Mouse (Mus musculus): Measurements from ENCODE around the gene Eea1.
"Not testable (repeated sequence)": the region's sequence is repeated elsewhere in the genome, so short reads cannot be mapped to it uniquely, and the experiment has no call there.

DNA sequence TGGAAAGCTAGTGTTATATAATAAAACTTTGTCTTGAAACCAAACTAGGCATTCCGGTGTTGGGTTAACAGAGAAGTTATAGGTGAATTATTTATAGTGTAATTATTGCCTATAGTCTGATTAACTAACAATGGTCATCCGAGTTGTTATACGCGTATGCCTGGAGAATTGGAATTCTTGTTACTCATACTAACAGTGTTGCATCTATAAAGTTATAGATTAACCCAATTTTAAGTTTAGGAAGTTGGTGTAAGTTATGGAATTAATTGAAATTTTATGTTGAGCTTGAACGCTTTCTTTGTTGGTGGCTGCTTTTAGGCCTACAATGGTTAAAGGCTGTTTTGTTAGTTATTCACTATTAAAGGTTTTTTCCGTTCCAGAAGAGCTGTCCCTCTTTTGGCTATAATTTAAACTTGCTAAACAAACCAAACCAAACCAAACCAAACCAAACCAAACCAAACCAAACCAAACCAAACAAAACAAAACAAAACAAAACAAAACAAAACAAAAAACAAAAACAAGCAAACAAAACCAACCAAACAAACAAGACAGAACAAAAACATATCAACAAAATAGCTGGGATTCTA lies 137.1 kb downstream of the Eea1 start:
- not testable (repeated sequence) for TF ChIP-seq POLR2A (IDR thresholded peaks at IDR 0.05; ENCODE audit: control insufficient read depth, extremely low read depth, insufficient read depth, low read length, poor library complexity); CTCF (IDR thresholded peaks at IDR 0.05; ENCODE audit: borderline replicate concordance, control insufficient read depth, extremely low read depth, insufficient read depth, low read length, poor library complexity)
